Mouse (Mus musculus) megakaryocyte, adult 5-6 weeks (primary cell): ENCODE measurements around the gene Lypd6b. TPM values are rescaled to one million over a fixed set of nuclear protein-coding genes. Genes with fewer than 3 reads are reported as not detected.

Experiments used
- ATAC-seq: 2 replicates; pipeline ENCODE4 v1.8.0; 2016; ENCODE audit warnings: mild to moderate bottlenecking, inconsistent platforms; ENCODE audit not compliant: poor library complexity, severe bottlenecking
- total RNA-seq, 2 experiments: library from RNA; stranded (forward) in 1 of 2; stranded (reverse) in 1 of 2; fragments of 153-499, 151-499 nt in 1 of 2; fragments of 221-1000, 200-1000 nt in 1 of 2; gene quantifications; 2 replicates each; pipeline versions ENCODE4 v1.2.3 to v1.2.4; 2015 to 2017

The Lypd6b gene
- total RNA-seq, 2 experiments from 2014 or later: 0.09 to 0.26 TPM

DNA sequence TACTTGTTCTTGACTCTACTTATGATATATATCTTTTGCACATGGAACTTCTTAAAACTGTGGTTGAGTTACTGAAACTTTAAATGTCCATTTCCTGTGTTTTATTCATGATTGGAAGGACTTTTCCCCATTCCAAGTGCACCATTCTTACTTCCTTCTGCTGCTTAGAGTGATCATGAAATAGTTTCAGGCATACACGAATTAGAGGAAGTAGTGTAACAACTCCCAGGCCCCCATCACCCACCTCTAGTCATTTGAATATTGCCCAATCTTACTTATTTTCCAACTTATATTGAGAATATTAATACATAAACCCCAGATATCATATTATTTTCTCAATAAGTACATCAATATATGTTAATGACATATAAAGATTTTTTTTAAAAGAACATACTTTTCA is 139.9 kb downstream of the Lypd6b start:
- ATAC-seq: peak; percentile 67

DNA sequence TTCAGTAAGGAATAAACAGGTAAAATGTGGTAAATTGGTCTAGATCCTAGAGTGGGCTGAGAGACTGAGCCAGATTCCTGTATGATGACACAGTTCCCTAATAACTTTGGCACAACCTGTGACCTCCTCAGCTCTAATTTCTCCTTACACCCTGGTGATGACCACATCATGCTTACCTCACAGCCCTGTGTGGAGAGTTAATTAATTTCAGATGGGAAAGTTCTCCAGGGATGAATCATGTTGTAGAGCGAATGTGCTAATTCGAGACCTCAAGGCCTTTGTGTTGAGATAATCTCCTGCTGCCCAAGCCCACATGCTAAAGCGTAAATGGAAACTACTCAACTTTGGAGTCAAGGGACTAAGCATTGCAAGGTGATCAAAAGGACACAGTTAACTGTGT is 142.4 kb downstream of the Lypd6b start:
- no peak for ATAC-seq

DNA sequence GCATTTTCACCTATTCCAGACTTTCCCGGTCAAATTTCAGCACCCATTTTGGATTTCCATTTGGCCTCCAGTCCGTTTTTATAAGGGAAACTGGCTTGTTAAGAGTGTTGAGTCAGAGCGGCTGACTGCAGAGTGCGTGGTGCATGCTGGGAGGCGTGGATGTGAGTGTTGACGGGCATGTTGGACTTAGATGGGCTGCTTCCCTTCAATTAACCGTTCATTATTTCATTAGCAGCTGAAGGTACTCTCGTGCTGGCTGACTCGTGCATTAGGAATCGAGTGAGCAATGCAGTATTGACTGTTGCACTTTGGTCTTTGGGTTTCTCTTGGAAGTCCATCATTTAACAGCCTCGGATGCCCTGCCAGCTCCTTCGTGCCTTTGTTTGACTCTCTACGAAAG is 150.1 kb downstream of the Lypd6b start:
- ATAC-seq: no peak

DNA sequence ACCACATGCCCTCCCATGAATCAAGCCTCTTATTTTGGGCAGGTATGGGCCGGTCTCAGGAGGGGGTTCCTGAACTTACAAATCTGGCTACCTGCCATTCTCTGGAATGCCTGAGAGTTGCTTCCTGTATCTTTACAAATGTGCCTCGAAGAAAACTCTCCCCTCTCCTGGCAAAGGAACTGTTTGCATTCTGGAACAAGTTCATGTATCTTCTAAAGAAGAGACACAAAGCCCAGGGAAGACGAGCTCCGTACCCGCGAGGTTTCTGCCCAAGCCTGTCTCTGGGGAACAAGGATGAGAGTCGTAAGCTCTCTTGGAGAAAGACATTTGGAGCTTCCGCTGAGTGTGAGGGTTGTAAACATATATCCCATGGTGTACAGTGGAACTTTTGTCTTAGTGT is 150.8 kb downstream of the Lypd6b start:
- ATAC-seq: no peak

DNA sequence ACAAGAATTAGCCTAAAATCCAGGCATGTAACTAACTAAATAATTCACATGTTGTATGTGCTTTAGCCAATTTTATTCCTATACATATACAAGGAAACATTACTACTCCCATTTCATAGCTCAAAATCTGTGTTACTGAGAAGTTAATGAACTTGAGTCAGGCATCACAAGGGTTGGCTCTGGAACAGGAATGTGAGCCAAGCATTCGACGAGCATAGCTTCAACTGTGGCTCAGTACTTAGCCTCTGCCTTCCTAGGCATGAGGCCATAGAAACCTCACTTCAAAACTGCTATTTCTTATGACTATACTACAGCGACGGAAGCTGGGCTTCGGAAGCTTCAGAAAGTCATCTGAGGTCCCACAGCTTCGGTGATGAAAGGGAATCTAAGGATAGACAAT is 152.9 kb downstream of the Lypd6b start:
- ATAC-seq: no peak

DNA sequence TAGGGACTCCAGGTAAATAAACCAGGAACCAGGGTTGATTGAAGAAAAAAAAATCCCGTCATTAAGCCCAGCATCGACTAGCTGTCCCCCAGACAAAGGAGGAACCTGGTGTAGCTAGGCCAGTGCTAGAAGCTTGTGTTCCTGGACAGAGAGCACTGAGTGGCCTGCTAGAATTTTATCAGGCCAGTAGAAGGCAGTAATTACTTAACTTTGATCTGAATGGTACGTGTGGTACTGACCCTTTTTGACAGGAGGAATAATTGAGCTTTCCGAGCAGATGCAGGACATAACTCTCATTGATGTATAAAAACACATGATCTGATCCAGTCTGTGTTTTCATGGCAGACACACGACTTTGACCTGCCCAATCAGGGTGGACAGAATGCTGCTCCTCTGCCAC is 154.6 kb downstream of the Lypd6b start:
- ATAC-seq: no peak

DNA sequence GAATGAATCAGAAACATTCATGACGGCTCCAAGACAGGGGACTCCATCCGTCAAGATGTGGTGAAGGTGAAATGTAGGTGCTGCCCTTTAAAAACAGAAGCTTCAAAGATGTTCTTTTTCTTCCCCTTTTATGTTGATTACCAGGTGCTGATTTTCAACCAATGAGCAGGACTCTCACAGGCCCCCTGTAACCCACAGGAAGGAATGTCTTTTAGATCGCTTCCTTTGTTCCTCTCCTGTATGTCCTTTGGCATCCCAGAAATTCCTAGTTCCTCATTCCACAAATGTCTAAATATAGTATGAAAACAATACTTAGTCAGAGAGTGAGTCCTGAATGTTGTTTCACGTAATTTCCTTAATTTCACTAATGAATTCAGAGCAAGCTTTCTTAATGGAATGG is 164.2 kb downstream of the Lypd6b start:
- ATAC-seq: no peak

DNA sequence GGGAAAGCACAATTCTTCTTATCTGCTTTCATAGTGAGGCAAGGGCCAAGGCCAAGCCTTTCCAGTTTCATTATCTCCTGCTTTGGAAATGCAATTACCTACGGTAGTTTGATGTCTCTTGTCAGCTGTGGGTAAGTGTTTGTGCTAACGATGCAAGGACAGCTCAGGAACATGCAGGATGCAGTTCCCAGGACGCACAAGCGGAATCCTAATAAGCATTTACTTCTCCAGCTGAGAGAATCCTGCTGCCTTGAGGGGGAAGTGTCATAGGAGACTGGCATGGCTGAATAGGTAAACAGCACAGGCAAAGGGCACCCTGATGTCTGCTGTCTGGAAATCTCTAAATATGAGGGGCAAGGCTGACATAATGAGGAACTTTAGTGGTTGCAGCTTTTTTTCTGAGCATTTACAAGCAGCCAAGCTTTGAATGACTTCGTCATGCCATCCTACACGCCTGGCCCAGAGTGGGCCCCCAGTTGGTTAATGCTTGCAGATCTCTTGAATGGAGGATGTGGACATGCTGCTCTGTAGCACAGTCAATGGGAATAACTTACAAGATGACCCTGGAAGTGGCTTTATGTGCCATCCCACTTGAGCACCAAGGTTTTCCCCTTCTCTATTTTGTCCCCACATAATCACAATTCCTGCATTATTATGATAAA is 165.3 kb downstream of the Lypd6b start:
- no peak for ATAC-seq

DNA sequence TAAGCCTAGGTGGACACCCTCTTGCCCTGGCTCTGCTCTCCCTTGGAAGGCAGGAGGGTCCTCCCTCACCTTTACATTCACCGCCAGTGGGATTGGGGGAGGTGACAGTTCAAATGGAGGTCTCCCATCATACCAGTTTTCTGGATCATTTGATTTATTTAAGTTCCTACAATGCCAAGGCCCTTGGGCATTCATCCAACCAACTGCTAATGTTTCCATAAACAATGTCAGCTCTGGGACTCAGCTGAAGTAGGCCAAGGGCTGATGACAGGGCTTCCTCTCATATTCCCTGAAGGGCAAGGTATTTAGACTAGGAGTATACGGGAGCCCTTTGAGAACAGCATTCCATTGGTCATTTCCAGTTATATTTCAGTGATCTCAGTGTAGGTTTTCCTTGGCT is 170.0 kb downstream of the Lypd6b start:
- ATAC-seq: no peak

DNA sequence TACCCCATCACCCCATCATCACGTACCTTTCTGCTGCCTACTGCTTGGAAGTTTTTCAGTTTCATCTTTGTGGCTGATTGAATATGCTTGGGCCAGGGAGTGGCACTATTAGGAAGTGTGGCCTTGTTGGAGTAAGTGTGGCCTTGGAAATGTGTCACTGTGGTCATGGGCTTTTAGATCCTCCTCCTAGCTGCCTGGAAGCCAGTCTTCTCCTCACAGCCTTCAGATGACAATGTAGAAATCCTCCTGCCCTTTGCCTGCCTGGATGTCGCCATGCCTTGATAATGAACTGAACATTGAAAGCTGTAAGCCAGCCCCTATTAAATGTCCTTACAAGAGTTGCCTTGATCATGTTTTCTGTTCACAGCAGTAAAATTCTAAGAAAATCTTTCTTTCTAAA is 174.5 kb downstream of the Lypd6b start:
- ATAC-seq: no peak

DNA sequence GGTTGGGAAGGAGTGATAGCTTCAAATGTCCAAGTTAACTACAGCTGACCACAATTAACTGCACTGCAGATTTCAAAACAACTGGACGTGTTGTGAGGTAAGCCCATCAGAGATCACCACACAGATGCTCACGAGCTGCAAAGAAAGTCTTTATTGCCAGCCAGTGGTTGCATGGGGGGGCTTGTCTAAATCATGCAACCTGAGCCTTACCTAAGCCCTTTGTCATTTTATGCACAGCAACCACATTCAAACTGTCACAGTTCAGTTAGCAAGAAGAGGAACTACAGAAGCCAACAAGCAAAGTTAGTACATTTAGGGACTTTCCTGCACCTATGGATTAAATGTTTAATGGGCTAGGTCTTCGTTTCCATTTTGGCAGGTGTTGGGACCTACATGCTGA is 177.4 kb downstream of the Lypd6b start:
- peak; percentile 27; the same call in 1 of the 2 replicates for ATAC-seq

DNA sequence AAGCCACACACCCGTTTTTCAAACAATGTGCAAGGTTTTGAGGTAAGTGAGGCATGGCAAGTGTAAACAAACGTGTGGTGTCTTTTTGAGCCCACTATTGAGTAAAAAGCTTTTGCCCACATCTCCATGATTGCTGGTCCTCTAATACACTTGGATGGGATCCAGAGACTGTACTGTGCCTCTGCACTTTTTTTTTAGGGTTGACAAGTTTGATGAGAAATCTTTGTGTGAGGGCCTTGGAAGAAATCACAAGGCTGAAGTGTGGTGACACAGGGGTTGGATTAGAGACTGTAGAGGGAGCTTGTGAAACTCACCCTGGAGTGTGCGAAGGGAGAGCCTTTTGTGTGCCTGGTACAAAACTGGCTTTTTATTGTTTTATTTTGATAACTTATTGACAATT is 180.3 kb downstream of the Lypd6b start:
- ATAC-seq: no peak

DNA sequence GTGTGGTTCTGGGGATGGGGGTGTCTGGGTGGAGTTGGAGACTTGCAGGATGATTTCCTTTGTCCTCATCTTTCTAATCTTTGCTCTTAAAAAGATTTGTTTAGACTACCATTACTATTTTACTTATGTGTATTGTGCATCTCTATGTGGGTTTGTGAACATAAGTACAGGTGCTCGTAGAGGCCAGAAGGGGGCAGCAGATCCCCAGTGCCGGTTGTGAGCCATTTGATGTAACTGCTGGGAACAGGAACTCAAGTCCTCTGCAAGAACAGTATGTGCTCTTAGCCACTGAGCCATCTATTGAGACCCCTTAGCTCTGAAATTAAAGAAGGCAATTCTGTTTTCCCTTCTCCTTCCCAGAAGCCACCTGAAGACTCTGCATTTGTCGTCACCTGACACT is 183.5 kb downstream of the Lypd6b start:
- ATAC-seq: no peak

DNA sequence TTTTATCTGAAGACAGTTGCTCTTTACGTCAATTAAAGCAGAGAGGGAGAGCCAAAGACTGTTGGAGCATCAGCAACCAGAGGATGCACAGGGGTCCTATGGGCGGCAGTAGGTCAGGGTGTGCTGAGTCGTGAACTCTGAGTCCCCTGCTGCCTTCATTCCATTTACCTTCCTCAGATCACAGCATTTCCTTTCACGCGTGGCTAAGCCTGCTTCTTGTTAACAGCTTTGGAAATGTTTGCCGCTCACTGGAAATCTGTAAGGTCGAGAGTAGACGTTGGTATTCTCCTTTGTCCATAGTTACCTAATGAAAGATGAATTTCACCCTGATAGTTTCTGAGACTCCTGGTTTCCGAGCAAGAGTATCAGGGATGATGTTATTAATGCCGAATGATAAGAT is 191.1 kb downstream of the Lypd6b start:
- no peak for ATAC-seq

DNA sequence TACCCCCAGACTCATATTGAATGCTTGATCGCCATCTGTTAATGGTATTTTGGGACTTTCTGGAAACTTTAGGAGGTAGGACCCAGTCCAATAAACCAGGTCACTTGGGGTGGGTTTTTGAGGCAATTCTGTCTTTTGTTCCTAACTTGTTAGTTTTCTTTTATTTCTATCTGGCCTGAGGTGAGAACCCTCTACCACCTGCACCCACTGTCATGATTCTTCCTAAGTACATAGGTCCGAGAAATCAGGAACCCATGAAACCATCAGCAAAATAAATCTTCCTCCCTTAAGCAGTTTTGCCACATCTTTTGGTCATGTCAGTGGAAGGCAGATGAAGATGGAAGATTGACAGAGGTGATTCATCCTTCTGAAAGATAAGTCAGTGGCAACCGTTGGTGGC is 192.5 kb downstream of the Lypd6b start:
- ATAC-seq: no peak

DNA sequence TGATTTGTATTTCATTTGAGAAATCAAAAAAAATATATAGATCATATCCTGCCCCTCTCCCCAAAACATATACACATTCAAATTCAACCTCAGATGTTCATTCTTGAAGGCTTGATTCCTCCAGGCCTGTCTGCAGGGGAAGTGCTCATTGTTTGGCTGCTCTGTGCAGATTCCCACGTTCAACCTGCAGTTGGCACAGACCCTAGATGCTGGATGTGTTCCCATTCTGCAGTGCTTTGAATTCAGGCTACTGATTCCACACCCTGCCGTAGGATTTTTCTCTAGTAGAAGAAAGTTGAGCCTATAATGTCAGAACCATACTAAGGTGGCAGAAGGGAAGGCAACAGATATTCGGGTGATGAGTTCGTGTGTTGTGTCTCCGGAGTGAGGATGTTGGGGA is 195.5 kb downstream of the Lypd6b start:
- ATAC-seq: no peak

DNA sequence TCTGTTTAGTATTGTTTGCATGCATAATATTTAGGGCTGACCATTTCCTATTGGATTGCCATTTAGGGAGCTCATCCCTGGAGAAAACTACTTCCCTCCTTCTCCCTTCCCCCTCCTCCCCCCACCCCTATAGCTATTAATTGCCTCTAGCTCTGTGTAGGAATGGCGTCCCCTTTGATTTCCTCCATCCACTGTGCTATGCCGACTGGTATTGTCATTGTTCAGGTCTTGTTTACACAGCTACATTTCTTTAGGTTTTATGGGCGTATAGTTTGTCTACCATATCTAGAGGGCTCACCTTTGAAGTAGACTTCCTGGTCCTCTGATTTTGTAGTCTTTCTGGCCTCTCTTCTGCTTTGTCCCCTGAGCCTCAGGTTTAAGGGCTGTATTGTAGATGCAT is 197.3 kb downstream of the Lypd6b start:
- no peak for ATAC-seq

DNA sequence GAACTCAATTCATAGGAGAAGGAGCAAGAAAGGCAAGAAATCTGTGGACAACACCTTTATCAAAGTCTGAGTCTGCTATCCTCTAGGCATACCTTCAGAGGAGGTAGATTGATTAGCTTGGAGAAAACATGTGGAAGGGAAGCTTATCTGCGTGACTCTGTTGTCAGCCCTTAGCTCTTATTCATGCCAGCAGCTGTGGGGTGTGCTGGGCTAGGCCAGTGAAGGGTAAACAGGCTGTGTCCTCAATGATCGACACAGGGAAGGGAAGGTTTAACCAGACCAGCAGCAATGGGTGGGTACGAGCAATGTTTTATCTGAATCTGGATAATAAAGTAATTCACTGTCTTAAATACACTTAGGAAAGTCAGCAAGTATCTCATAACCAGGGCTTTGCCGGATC is 208.4 kb downstream of the Lypd6b start:
- no peak for ATAC-seq

DNA sequence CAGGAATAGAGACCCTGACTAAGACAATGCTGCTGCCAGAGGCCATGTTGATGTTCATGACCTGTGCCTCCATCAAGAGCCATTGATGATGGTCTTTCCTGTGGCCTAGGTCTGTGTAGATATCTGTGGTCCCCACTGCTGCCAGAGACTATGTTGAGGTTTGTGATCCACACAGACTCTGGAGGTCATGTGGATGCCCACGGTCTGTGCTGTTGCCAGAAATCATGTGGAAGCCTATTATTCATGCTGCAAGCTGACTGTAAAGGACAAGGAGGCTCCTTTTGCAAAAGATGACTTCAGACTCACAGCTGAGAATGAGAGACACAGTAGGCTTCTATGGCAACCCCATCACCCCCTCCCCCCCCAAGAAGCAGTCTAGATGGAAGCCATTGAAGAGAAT is 209.7 kb downstream of the Lypd6b start:
- no peak for ATAC-seq
